Mouse (Mus musculus) embryonic fibroblast, embryonic 13.5 days (primary cell): ENCODE results near the gene Pdgfa.

Source experiments
- CTCF ChIP-seq: IDR thresholded peaks from 2 replicates; pipeline ENCODE4 v1.5.1; 2011; ENCODE audit warnings: mild to moderate bottlenecking, control low read depth, low read length, moderate library complexity, borderline replicate concordance; ENCODE audit not compliant: insufficient read depth
- POLR2A ChIP-seq: IDR thresholded peaks from 2 replicates; pipeline ENCODE4 v1.6.1; 2011; ENCODE audit warnings: low read depth, mild to moderate bottlenecking, control low read depth, low read length, moderate library complexity

DNA sequence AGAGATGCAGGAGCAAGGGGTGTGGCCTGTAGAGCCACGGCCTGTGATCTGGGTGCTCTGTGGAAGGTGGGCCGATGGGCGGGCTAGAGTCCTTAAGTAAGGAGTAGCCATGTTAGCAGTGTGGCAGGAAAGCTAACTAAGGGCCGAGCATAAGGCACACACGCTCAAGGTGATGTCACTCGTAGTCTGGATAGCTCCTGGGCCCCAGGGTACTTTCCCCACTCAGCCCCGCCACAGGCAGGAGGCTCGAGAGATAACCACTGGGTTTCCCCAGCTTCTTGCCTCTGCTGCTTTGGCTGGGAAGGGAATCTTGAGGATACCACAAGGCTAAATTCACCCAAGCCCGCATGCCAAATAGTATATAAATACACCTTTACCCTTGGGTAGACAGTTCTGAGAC, 25.8 kb downstream of the Pdgfa start:
- TF ChIP-seq CTCF (no peak), POLR2A (no peak)
